Mouse (Mus musculus) neural tube, embryonic 11.5 days (tissue): ENCODE measurements around the gene Gm9887. TPM values are rescaled to one million over a fixed set of nuclear protein-coding genes. Genes with fewer than 3 reads are reported as not detected.

Source experiments
- ATAC-seq: fragments of 200-750 bp; cut with Nextera tagmentation; 2 replicates; pipeline ENCODE4 v1.8.0; 2017; ENCODE audit warnings: moderate number of reproducible peaks, mild to moderate bottlenecking, moderate TSS enrichment, moderate library complexity; ENCODE audit not compliant: insufficient read depth, low FRiP score, low TSS enrichment
- DNase-seq: peaks from one replicate; pipeline ENCODE4 v3.0.0-alpha.2; 2015; ENCODE audit warnings: low spot score
- H3K27ac ChIP-seq: fragments of 300-500 bp; sonication (generic); 2 replicates; pipeline ENCODE4 v1.5.1; 2014; ENCODE audit warnings: low read depth, mild to moderate bottlenecking, low read length
- H3K27me3 ChIP-seq: fragments of 300-500 bp; sonication (generic); 2 replicates; pipeline ENCODE4 v1.6.1; 2014; ENCODE audit warnings: mild to moderate bottlenecking, low read length, mixed read lengths; ENCODE audit not compliant: control insufficient read depth, insufficient read depth
- H3K36me3 ChIP-seq: fragments of 300-500 bp; sonication (generic); 2 replicates; pipeline ENCODE4 v1.6.1; 2014; ENCODE audit warnings: mild to moderate bottlenecking, low read length, moderate library complexity, mixed read lengths; ENCODE audit not compliant: control insufficient read depth, insufficient read depth
- H3K4me1 ChIP-seq: fragments of 300-500 bp; sonication (generic); 2 replicates; pipeline ENCODE4 v1.6.1; 2014; ENCODE audit warnings: low read length, mixed read lengths; ENCODE audit not compliant: control insufficient read depth, insufficient read depth
- H3K4me2 ChIP-seq: fragments of 300-500 bp; sonication (generic); 2 replicates; pipeline ENCODE4 v1.6.1; 2014; ENCODE audit warnings: low read depth, mild to moderate bottlenecking, moderate library complexity
- H3K4me3 ChIP-seq: fragments of 300-500 bp; sonication (generic); 2 replicates; pipeline ENCODE4 v1.5.1; 2014; ENCODE audit warnings: low read depth, low read length
- H3K9ac ChIP-seq: fragments of 300-500 bp; sonication (generic); 2 replicates; pipeline ENCODE4 v1.6.1; 2014; ENCODE audit warnings: mild to moderate bottlenecking, low read length
- H3K9me3 ChIP-seq: fragments of 300-500 bp; sonication (generic); 2 replicates; pipeline ENCODE4 v1.6.1; 2016; ENCODE audit warnings: low read length; ENCODE audit not compliant: control insufficient read depth
- WGBS: fragments of 180-500 bp; shearing (Covaris S2); extraction: QIAGEN DNeasy Blood & Tissue Kit; methylation state at CpG from one replicate; pipeline ENCODE4 v1.1.7; 2014; 5-methylcytosine and 5-hydroxymethylcytosine counted together
- polyA plus RNA-seq: library from polyadenylated mRNA; unstranded; fragments of >200 nt; fragmentation: Nextera tagmentation; extraction: Ambion mirVana; gene quantifications from 2 replicates; pipeline ENCODE4 v1.2.1, GENCODE M21; 2014

Gene Gm9887
- polyA plus RNA-seq, result 1.4 and 1.6 TPM in 2 replicates

DNA sequence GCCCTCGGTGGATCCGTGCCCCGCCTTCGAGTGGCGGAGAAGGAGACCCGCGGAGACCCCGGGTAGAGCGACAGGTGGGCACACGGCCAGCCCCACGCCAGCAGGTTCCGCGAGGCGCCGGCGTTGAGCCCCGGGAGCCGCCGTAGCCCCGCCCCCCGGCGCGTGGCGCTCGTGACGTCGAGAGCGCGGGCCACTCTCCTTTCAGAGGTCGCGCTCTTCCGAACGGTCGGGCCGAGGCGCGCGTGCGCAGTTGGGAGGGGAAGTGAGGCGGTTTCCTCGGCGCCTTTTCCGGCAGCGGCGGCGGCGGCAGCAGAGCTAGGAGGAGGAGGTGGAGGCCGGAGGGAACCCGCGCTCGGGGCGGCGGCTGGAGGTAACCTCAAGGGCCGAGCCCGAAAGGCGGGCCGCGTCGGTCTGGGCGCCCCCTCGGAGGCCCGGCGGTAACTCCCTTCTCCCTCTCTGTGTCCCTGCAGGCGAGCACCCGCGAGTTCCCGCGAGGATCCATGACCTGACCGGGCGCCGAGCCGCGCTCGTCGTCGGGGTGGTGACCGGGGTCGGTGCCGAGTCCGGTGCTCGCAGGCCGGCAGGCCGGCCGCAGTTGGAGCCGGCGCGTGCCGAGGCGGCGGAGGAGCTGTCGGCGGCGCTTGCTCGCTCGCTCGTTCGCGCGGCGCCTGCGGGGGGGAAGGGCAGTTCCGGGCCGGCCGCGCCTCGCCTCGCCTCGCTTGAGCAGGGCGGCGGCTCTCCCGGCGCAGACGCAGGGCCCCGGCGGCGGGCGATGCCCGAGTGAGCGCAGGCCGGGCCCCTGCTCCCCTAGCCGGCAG is at the start of gene Gm9887, which contains the start of gene Arf6:
Gm9887 (minus strand) TSS at position 605 of the 818 bp plus-strand sequence.
Arf6 (plus strand) TSS at position 297 of the 818 bp plus-strand sequence.
- H3K27me3 ChIP-seq, result no peaks in the 10 kb centered on the region
- H3K36me3 ChIP-seq, result no peaks in the 10 kb centered on the region
- H3K9ac ChIP-seq, result peak within 1 kb of the TSS; percentile 94
- peak within 1 kb of the TSS; percentile 99 for H3K4me3 ChIP-seq
- under 1% methylated on average over 102 of the region's 121 CpGs for WGBS
- H3K9me3 ChIP-seq, result no peaks in the 10 kb centered on the region
- peak; percentile 92 for ATAC-seq
- peak; percentile 99 for DNase-seq
- H3K27ac ChIP-seq, result peak within 1 kb of the TSS; percentile 85
- H3K4me1 ChIP-seq, result peaks cover 10% of the 10 kb centered on the region
- peak within 1 kb of the TSS; percentile 76 for H3K4me2 ChIP-seq

DNA sequence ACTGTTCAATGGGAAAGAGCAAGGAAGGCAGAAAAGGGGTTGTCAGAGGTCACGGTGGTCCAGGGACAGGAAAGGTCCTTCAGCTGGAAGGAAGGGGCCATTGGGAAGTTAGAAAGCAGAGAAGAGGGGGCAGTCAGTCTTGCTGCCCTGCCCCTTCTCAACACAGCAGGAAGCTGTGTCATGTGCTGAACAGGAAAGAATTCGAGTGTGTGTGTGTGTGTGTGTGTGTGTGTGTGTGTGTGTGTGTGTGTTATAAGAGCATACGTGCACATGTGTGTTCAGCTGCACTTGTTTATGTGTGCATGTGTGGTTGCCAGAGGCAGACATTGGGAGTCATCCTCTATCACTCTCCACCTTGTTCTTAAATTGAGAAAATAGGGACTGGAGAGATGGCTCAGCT is 48.5 kb upstream of the Gm9887 start:
- 68% methylated on average over 3 of the region's 3 CpGs for WGBS
- ATAC-seq, result no peak
- no peaks in the 10 kb centered on the region for H3K27me3 ChIP-seq
- H3K9me3 ChIP-seq, result no peaks in the 10 kb centered on the region
- no peak overlapping the region for H3K4me3 ChIP-seq
- H3K9ac ChIP-seq, result no peak overlapping the region
- H3K4me2 ChIP-seq, result no peak overlapping the region
- DNase-seq, result no peak
- H3K36me3 ChIP-seq, result no peaks in the 10 kb centered on the region
- H3K27ac ChIP-seq, result no peak overlapping the region
- no peaks in the 10 kb centered on the region for H3K4me1 ChIP-seq

DNA sequence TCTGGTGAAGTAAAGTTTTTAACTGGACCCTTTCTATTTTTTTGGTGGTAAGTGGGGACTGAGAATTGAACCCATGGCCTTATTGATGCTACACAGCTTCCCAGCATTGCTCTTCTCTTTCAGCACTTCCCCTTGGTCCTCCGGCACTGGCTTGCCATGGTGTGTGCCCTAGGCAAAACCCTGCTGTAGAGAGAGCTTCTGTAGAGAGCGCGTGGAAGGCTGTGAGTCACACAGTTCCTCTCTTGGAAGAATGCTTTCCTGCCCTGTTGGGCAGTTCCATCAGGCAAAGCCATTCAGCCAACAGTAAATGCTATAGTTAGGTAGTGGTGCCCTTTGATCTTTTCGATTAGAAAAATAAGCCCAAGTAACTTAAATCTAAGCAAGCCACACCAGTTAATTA is 47.3 kb upstream of the Gm9887 start:
- no peak overlapping the region for H3K4me2 ChIP-seq
- no peak overlapping the region for H3K4me3 ChIP-seq
- no peaks in the 10 kb centered on the region for H3K4me1 ChIP-seq
- no peak overlapping the region for H3K27ac ChIP-seq
- DNase-seq (no peak), ATAC-seq (no peak)
- 90% methylated on average over 4 of the region's 4 CpGs for WGBS
- H3K27me3 ChIP-seq, result no peaks in the 10 kb centered on the region
- no peaks in the 10 kb centered on the region for H3K9me3 ChIP-seq
- H3K9ac ChIP-seq, result no peak overlapping the region
- H3K36me3 ChIP-seq, result no peaks in the 10 kb centered on the region

DNA sequence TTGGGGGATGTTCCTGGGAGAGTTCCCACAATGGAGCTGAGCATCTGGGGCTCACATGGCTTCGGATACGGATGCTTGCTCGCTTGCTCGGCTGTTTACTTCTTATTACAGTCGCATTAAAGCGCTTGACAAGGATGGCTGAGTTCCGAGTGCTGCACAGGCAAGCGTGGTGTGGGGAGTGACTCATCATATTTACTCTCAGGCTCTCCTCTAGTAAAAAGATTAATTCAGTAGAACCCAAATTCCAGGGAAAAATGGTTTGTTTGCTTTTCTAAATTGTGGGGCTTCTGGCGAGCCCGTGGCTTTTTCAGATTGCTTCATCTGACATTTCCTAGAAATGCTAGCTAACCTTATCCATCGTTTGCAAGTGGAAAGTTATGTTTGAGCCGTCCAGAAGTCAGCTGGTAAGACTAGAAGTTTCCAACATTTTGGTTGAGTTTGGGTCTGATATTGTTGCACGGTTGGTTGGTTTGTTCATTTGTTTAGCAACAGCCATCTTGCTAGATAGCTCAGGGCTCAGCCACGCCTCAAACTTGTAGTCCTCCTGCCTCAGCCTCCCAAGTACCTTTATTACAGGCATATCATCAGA is 46.9 kb upstream of the Gm9887 start:
- 90% methylated on average over 14 of the region's 14 CpGs for WGBS
- no peaks in the 10 kb centered on the region for H3K9me3 ChIP-seq
- DNase-seq (no peak), ATAC-seq (no peak)
- H3K9ac ChIP-seq, result no peak overlapping the region
- H3K27ac ChIP-seq, result no peak overlapping the region
- no peaks in the 10 kb centered on the region for H3K27me3 ChIP-seq
- no peaks in the 10 kb centered on the region for H3K36me3 ChIP-seq
- no peak overlapping the region for H3K4me3 ChIP-seq
- no peaks in the 10 kb centered on the region for H3K4me1 ChIP-seq
- no peak overlapping the region for H3K4me2 ChIP-seq

DNA sequence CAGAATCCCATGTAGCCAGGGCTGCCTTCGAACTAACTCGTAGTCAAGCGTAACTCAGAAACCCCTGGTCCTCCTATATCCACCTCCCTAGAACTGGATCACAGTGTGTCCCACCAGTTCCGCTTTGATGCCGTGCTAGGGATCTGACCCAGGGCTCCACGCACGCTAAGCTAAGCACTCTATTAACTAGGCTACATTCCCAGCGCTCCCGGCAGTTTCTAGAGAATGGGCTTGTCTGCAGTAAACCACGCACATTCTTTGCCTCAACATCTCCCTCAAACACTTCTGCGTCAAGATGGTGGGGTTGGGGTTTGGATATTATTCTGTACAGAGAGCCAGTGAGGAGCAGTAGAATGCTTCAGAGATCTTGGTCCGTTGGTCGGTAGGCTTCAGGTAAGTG is 46.3 kb upstream of the Gm9887 start:
- no peaks in the 10 kb centered on the region for H3K27me3 ChIP-seq
- WGBS, result 91% methylated on average over 13 of the region's 13 CpGs
- no peaks in the 10 kb centered on the region for H3K4me1 ChIP-seq
- no peak overlapping the region for H3K4me2 ChIP-seq
- ATAC-seq (no peak), DNase-seq (no peak)
- no peaks in the 10 kb centered on the region for H3K36me3 ChIP-seq
- H3K9me3 ChIP-seq, result no peaks in the 10 kb centered on the region
- no peak overlapping the region for H3K27ac ChIP-seq
- no peak overlapping the region for H3K9ac ChIP-seq
- no peak overlapping the region for H3K4me3 ChIP-seq

DNA sequence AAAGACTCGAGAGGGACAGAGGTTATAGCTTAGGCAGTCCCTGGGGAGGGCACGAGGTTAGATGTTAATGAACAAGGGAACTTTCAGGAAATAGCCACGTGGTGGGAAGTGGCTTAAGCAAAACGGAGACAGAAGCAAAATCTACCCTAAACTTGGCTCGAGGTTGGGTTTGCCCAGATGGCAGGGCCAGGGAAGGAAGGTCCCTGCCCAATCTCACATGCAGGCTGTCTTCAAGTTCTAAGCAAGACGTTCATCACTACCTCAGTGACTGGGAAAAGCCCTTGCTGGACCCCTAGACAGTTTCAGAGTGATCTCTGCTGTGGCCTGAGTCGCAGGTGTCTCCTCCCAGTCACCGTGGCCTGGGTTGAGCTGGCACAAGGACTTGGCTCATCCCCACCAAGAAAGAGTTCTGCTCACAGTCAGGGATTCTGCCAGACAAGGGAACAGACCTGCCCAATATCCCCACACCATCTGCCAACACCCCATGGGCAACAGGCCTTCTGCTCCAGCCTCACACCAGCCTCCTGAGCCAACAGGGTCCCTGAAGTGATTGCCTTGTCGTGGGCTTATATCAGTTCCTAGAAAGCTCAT is 45.5 kb upstream of the Gm9887 start:
- DNase-seq (no peak), ATAC-seq (no peak)
- H3K9ac ChIP-seq, result no peak overlapping the region
- H3K4me1 ChIP-seq, result no peaks in the 10 kb centered on the region
- no peak overlapping the region for H3K27ac ChIP-seq
- H3K4me3 ChIP-seq, result no peak overlapping the region
- H3K4me2 ChIP-seq, result no peak overlapping the region
- no peaks in the 10 kb centered on the region for H3K36me3 ChIP-seq
- H3K9me3 ChIP-seq, result no peaks in the 10 kb centered on the region
- H3K27me3 ChIP-seq, result no peaks in the 10 kb centered on the region
- 66% methylated on average over 9 of the region's 9 CpGs for WGBS

DNA sequence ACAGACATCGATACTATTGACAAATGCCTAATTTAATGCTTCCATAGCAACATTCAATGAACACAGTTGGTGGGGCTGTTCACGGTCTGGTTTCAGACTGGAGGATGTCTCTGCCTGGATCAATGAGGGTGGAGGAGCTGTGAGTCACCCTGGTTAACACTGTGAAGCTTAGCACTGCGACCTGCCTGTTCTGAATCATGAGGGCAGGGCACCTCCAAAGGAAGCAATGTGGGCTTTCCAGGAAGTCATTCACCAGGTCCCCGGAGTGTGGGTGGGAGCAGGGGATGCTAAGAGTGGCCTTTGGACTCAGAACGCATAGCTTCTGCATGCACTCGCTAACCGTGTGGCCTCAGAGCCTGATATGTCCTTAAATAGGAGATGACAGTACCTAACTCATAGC is 44.5 kb upstream of the Gm9887 start:
- WGBS, result 76% methylated on average over 7 of the region's 7 CpGs
- H3K9ac ChIP-seq, result no peak overlapping the region
- no peaks in the 10 kb centered on the region for H3K27me3 ChIP-seq

DNA sequence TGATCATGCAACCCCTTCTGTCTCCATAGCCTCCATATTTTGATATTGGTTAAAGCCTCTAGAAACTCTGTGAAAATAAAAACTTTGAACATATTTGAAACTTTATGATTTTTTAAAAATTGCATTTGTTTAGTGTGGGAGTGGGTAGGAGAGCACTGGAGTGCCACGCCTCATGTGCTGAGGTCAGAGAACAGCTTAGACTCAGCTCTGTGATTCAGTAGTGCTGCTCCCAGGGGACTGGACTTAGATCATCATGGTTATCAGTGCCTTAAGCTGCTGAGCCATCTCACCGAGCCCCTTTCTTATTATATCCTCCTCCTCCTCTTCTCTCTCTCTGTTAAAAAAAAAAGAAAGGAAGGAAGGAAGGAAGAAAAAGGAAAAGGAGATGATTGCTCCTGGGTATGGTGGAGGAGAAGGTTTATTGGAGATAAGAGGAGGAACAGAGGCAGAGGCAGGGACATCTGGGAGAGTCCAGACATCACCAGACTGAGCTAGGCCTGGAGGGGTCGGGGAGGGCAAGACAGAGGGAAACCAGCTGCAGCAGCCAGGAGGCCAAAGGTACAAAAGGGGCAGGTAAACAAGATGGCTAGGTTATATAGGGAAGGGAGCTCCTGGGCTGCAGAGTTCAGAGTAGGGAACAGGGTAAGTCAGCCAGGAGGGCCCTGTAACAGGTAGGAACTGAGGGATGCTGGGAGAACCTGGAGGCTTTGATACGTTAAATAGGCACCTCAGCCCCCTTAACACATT is 42.7 kb upstream of the Gm9887 start:
- Histone ChIP-seq H3K9me3 (no peaks in the 10 kb centered on the region), H3K27ac (no peak overlapping the region), H3K9ac (no peak overlapping the region), H3K4me2 (no peak overlapping the region), H3K27me3 (no peaks in the 10 kb centered on the region), H3K36me3 (no peaks in the 10 kb centered on the region), H3K4me1 (no peaks in the 10 kb centered on the region), H3K4me3 (no peak overlapping the region)
- ATAC-seq, result no peak
- no peak for DNase-seq
- 85% methylated on average over 4 of the region's 4 CpGs for WGBS

More for the DNA sequence above, 44.5 kb upstream of the Gm9887 start:
- ATAC-seq (no peak), DNase-seq (no peak)
- H3K9me3 ChIP-seq, result no peaks in the 10 kb centered on the region
- no peak overlapping the region for H3K4me3 ChIP-seq
- no peak overlapping the region for H3K4me2 ChIP-seq
- no peak overlapping the region for H3K27ac ChIP-seq
- H3K36me3 ChIP-seq, result no peaks in the 10 kb centered on the region
- no peaks in the 10 kb centered on the region for H3K4me1 ChIP-seq
